Mouse (Mus musculus): ENCODE results near the gene Tfdp2.

DNA sequence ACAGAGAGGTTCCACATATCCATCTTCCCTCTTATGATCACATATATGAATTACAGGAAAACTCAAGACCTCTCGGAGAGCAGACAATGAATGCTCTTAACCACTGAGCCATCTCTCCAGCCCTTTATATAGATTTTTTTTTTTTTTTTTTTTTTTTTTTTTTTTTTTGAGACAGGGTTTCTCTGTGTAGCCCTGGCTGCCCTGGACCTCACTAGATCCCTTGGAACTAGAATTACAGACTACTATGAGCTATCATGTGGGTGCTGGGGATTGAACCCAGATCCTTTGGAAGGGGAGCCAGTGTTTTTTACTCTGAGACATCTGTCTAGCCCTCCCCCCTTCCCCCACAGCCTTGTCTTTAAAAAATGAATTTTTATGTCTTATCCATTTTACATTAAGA lies 21.2 kb downstream of the Tfdp2 start:
- TF ChIP-seq CTCF (IDR thresholded peaks at IDR 0.05; ENCODE audit: extremely low read depth, insufficient read depth, low read length) (no peak), POLR2A (IDR thresholded peaks at IDR 0.05; ENCODE audit: extremely low read depth, insufficient read depth, low read length) (no peak)
